ENCODE assay signal across 8 mouse cellular contexts in genomic region chr4:150230460-150231407, GRCm38 (mm10). TPM values are rescaled to one million over a fixed set of nuclear protein-coding genes. Genes with fewer than 3 reads are reported as not detected.
DNase-seq lines count a peak whose midpoint lies in the region; ATAC-seq and TF ChIP-seq lines count a peak whose summit lies in the region.
"Had no signal": no experiment of that assay in that cellular context is flagged by ENCODE, and none has a peak within 500 bp of the region (broad histone marks: within the 10 kb centered on the region; RNA-seq: fewer than 3 reads in every experiment).

No protein-coding gene starts in this region.

- TF ChIP-seq CTCF in layer of hippocampus, adult 2 months (conservative IDR thresholded peaks at IDR 0.05) = no peak

- H3K27me3 ChIP-seq in embryonic facial prominence, embryonic 10.5 days (replicated peaks; ENCODE audit: low read depth, poor library complexity, severe bottlenecking) = peaks cover 11% of the 10 kb centered on the region; the same call in 1 of the 2 replicates
- no peaks in the 10 kb centered on the region for H3K27me3 ChIP-seq in heart, embryonic 16.5 days (ENCODE audit: control insufficient read depth, insufficient read depth, low read length)
- no peaks in the 10 kb centered on the region for H3K27me3 ChIP-seq in limb, embryonic 10.5 days (ENCODE audit: low read depth, poor library complexity, severe bottlenecking)

- peak overlapping the region; percentile 35; the same call in 1 of the 2 replicates for H3K4me2 ChIP-seq in heart, embryonic 16.5 days (ENCODE audit: low read depth, low read length)

- peaks cover 59% of the 10 kb centered on the region for H3K4me1 ChIP-seq in embryonic facial prominence, embryonic 10.5 days
- H3K4me1 ChIP-seq in heart, embryonic 16.5 days (ENCODE audit: control insufficient read depth, insufficient read depth, low read length) = peaks cover 49% of the 10 kb centered on the region
- H3K4me1 ChIP-seq in limb, embryonic 10.5 days = peaks cover 63% of the 10 kb centered on the region

- peak overlapping the region; percentile 52 for H3K9ac ChIP-seq in heart, embryonic 16.5 days (ENCODE audit: low read length)

- H3K36me3 ChIP-seq in embryonic facial prominence, embryonic 10.5 days (replicated peaks) = no peaks in the 10 kb centered on the region
- H3K36me3 ChIP-seq in heart, embryonic 16.5 days (ENCODE audit: control insufficient read depth, insufficient read depth) = no peaks in the 10 kb centered on the region
- no peaks in the 10 kb centered on the region for H3K36me3 ChIP-seq in limb, embryonic 10.5 days

- 5% methylated on average over 21 of the region's 21 CpGs for WGBS in embryonic facial prominence, embryonic 10.5 days
- WGBS in heart, embryonic 16.5 days = 19% methylated on average over 21 of the region's 21 CpGs
- 5% methylated on average over 21 of the region's 21 CpGs for WGBS in limb, embryonic 10.5 days

- peak; percentile 54 to 78 for DNase-seq in layer of hippocampus, adult 2 months (ENCODE audit: low spot score in 2 of 2)
- DNase-seq in layer of hippocampus, adult 9-10 months (ENCODE audit: low spot score) = no peak
- DNase-seq in embryonic facial prominence, embryonic 10.5 days (ENCODE audit: low spot score) = peak; percentile 46
- no peak for DNase-seq in limb, embryonic 10.5 days (ENCODE audit: low spot score)
- no peak for DNase-seq in thymus, adult 18-20 months
- DNase-seq in spleen, adult 12 weeks (ENCODE audit: low spot score) = no peak

- H3K9me3 ChIP-seq in embryonic facial prominence, embryonic 10.5 days = no peaks in the 10 kb centered on the region
- no peaks in the 10 kb centered on the region for H3K9me3 ChIP-seq in heart, embryonic 16.5 days (replicated peaks; ENCODE audit: control insufficient read depth, low read length)
- no peaks in the 10 kb centered on the region for H3K9me3 ChIP-seq in limb, embryonic 10.5 days (replicated peaks)

- 0 out of 2 replicates have a peak, but pooled peaks have one; percentile 20 for ATAC-seq in heart, embryonic 16.5 days (replicated peaks; ENCODE audit: extremely low read depth, insufficient read depth, low FRiP score)

- no peak overlapping the region for H3K4me3 ChIP-seq in layer of hippocampus, adult 2 months
- peak overlapping the region; percentile 23; the same call in 1 of the 2 replicates for H3K4me3 ChIP-seq in embryonic facial prominence, embryonic 10.5 days
- no peak overlapping the region for H3K4me3 ChIP-seq in heart, embryonic 16.5 days (ENCODE audit: low read length)
- no peak overlapping the region for H3K4me3 ChIP-seq in limb, embryonic 10.5 days

- H3K27ac ChIP-seq in layer of hippocampus, adult 2 months = peak overlapping the region; percentile 79
- H3K27ac ChIP-seq in embryonic facial prominence, embryonic 10.5 days (replicated peaks) = peak overlapping the region; percentile 75
- H3K27ac ChIP-seq in heart, embryonic 16.5 days (ENCODE audit: low read length) = peak overlapping the region; percentile 81
- peak overlapping the region; percentile 72 for H3K27ac ChIP-seq in limb, embryonic 10.5 days

RNA-seq across cellular contexts. Expression of gene Eno1, which starts 5.8 kb away (rescaled TPM):
- 100 to 1,000 TPM; 416 to 423 TPM for total RNA-seq in layer of hippocampus, adult 2 months (2021)
- 3,458 and 4,025 TPM in 2 replicates for polyA plus RNA-seq in embryonic facial prominence, embryonic 10.5 days (2016; fragmentation: Nextera tagmentation; extraction: Ambion mirVana)
- polyA plus RNA-seq in heart, embryonic 16.5 days (2015; fragmentation: Nextera tagmentation; extraction: Ambion mirVana) = 1,672 and 1,922 TPM in 2 replicates
- 3,103 and 4,103 TPM in 2 replicates for polyA plus RNA-seq in limb, embryonic 10.5 days (2016; fragmentation: Nextera tagmentation; extraction: Ambion mirVana)

RNA-seq across cellular contexts. Expression of gene Car6, which starts 29.6 kb away (rescaled TPM):
- total RNA-seq in layer of hippocampus, adult 2 months (2021) = not detected
- 0.27 TPM in 1 of 2 replicates, not detected in the other for polyA plus RNA-seq in embryonic facial prominence, embryonic 10.5 days (2016; fragmentation: Nextera tagmentation; extraction: Ambion mirVana)
- not detected in 2 replicates for polyA plus RNA-seq in heart, embryonic 16.5 days (2015; fragmentation: Nextera tagmentation; extraction: Ambion mirVana)
- not detected in 2 replicates for polyA plus RNA-seq in limb, embryonic 10.5 days (2016; fragmentation: Nextera tagmentation; extraction: Ambion mirVana)
- polyA plus RNA-seq: large intestine, adult 2 months had no signal

RNA-seq across cellular contexts. Expression of gene Rere, which starts 50.7 kb away (rescaled TPM):
- 100 to 1,000 TPM; 144 to 153 TPM for total RNA-seq in layer of hippocampus, adult 2 months (2021)
- polyA plus RNA-seq in embryonic facial prominence, embryonic 10.5 days (2016; fragmentation: Nextera tagmentation; extraction: Ambion mirVana) = 26.1 and 31.4 TPM in 2 replicates
- 18.0 and 18.5 TPM in 2 replicates for polyA plus RNA-seq in heart, embryonic 16.5 days (2015; fragmentation: Nextera tagmentation; extraction: Ambion mirVana)
- 34.0 and 40.3 TPM in 2 replicates for polyA plus RNA-seq in limb, embryonic 10.5 days (2016; fragmentation: Nextera tagmentation; extraction: Ambion mirVana)

Comparison
In these comparisons a context has a peak if more than half of its experiments do, and no peak if none do; other contexts are left out.
1. DNase-seq: peak in layer of hippocampus, adult 2 months (2 of 2) and embryonic facial prominence, embryonic 10.5 days (single experiment); none in layer of hippocampus, adult 9-10 months (single experiment), limb, embryonic 10.5 days (single experiment), thymus, adult 18-20 months (0 of 2) and spleen, adult 12 weeks (single experiment).
2. Peak in every context shown above with its lines, with median percentiles within 50 percentile points of each other: H3K27ac ChIP-seq.